Mouse (Mus musculus) testis, adult 2 months (tissue): ENCODE results near the gene Vegfa. TPM values are rescaled to one million over a fixed set of nuclear protein-coding genes. Genes with fewer than 3 reads are reported as not detected.

ENCODE experiments used
- H3K27ac ChIP-seq: fragments of 200-500 bp; 2 replicates; pipeline ENCODE4 v1.5.1; 2012; ENCODE audit warnings: low read depth, low read length; ENCODE audit not compliant: control insufficient read depth, insufficient read depth
- H3K27me3 ChIP-seq: fragments of 200-500 bp; 2 replicates; pipeline ENCODE4 v1.6.1; 2012; ENCODE audit warnings: mild to moderate bottlenecking, low read length, moderate library complexity; ENCODE audit not compliant: control insufficient read depth, insufficient read depth
- H3K36me3 ChIP-seq: fragments of 200-500 bp; 2 replicates; pipeline ENCODE4 v1.6.1; 2012; ENCODE audit warnings: mild to moderate bottlenecking, low read length; ENCODE audit not compliant: control insufficient read depth, insufficient read depth
- H3K4me1 ChIP-seq: fragments of 200-500 bp; 2 replicates; pipeline ENCODE4 v1.6.1; 2012; ENCODE audit warnings: low read length; ENCODE audit not compliant: control insufficient read depth, insufficient read depth
- H3K4me3 ChIP-seq: fragments of 200-500 bp; 2 replicates; pipeline ENCODE4 v1.5.1; 2012; ENCODE audit warnings: low read depth, mild to moderate bottlenecking, low read length, moderate library complexity, mixed read lengths; ENCODE audit not compliant: control insufficient read depth
- CTCF ChIP-seq: fragments of 200-500 bp; IDR thresholded peaks from 2 replicates; pipeline ENCODE4 v1.5.1; 2012; ENCODE audit warnings: low read depth, mild to moderate bottlenecking, inconsistent platforms, low read length, moderate library complexity; ENCODE audit not compliant: control insufficient read depth, insufficient read depth, insufficient replicate concordance
- POLR2A ChIP-seq: fragments of 200-500 bp; IDR thresholded peaks from 2 replicates; pipeline ENCODE4 v1.6.1; 2012; ENCODE audit warnings: low read depth, mild to moderate bottlenecking, inconsistent platforms, low read length, moderate library complexity; ENCODE audit not compliant: control insufficient read depth
- polyA plus RNA-seq: library from polyadenylated mRNA; depleted of rRNA; stranded (reverse); fragments of >200 nt; gene quantifications from 2 replicates; pipeline ENCODE4 v1.2.3, GENCODE M21; 2012; rRNA removed

Gene Vegfa
- polyA plus RNA-seq, 1 experiment = 13.2 TPM

GRCm38 (mm10) chr17:45973214-45973613, 59.0 kb downstream of the Vegfa start:
- no peak overlapping the region for H3K27ac ChIP-seq
- TF ChIP-seq POLR2A = no peak
- TF ChIP-seq CTCF = no peak
- H3K36me3 ChIP-seq = no peaks in the 10 kb centered on the region
- peaks cover 2% of the 10 kb centered on the region for H3K4me1 ChIP-seq
- H3K27me3 ChIP-seq = no peaks in the 10 kb centered on the region
- no peak overlapping the region for H3K4me3 ChIP-seq

GRCm38 (mm10) chr17:45972405-45972804, 59.8 kb downstream of the Vegfa start:
- Histone ChIP-seq H3K27ac (no peak overlapping the region), H3K27me3 (no peaks in the 10 kb centered on the region; the same call in 1 of the 2 replicates), H3K4me1 (peaks cover 2% of the 10 kb centered on the region), H3K36me3 (no peaks in the 10 kb centered on the region), H3K4me3 (no peak overlapping the region)
- TF ChIP-seq POLR2A (no peak), CTCF (no peak)

GRCm38 (mm10) chr17:45971800-45972199, 60.4 kb downstream of the Vegfa start:
- peaks cover 2% of the 10 kb centered on the region for H3K4me1 ChIP-seq

GRCm38 (mm10) chr17:45970741-45971550, 61.2 kb downstream of the Vegfa start:
- H3K27me3 ChIP-seq = no peaks in the 10 kb centered on the region; the same call in 1 of the 2 replicates
- no peak overlapping the region for H3K4me3 ChIP-seq
- peaks cover 2% of the 10 kb centered on the region for H3K4me1 ChIP-seq
- no peak overlapping the region for H3K27ac ChIP-seq
- H3K36me3 ChIP-seq = no peaks in the 10 kb centered on the region
- TF ChIP-seq POLR2A = no peak
- no peak for TF ChIP-seq CTCF

More at GRCm38 (mm10) chr17:45971800-45972199, 60.4 kb downstream of the Vegfa start:
- Histone ChIP-seq H3K4me3 (no peak overlapping the region), H3K36me3 (no peaks in the 10 kb centered on the region), H3K27ac (no peak overlapping the region), H3K27me3 (no peaks in the 10 kb centered on the region; the same call in 1 of the 2 replicates)
- TF ChIP-seq POLR2A (no peak), CTCF (no peak)

GRCm38 (mm10) chr17:45969596-45969995, 62.6 kb downstream of the Vegfa start:
- no peak overlapping the region for H3K27ac ChIP-seq

GRCm38 (mm10) chr17:45968341-45968740, 63.8 kb downstream of the Vegfa start:
- H3K4me3 ChIP-seq = peak overlapping the region; percentile 62
- no peaks in the 10 kb centered on the region for H3K36me3 ChIP-seq
- TF ChIP-seq CTCF (no peak), POLR2A (no peak)
- H3K27me3 ChIP-seq = no peaks in the 10 kb centered on the region; the same call in 1 of the 2 replicates
- no peak overlapping the region for H3K27ac ChIP-seq
- H3K4me1 ChIP-seq = peaks cover 2% of the 10 kb centered on the region

More at GRCm38 (mm10) chr17:45969596-45969995, 62.6 kb downstream of the Vegfa start:
- Histone ChIP-seq H3K4me1 (peaks cover 2% of the 10 kb centered on the region), H3K4me3 (no peak overlapping the region), H3K27me3 (no peaks in the 10 kb centered on the region; the same call in 1 of the 2 replicates), H3K36me3 (no peaks in the 10 kb centered on the region)
- TF ChIP-seq CTCF = no peak
- no peak for TF ChIP-seq POLR2A

Other genes with a start within 250 kb of the Vegfa start
- gene Mrps18a, start 78.6 kb upstream of the Vegfa start, polyA plus RNA-seq = 74.0 and 89.6 TPM in 2 replicates
- gene Rsph9, start 111.8 kb upstream of the Vegfa start, polyA plus RNA-seq = 240 and 252 TPM in 2 replicates
- 23.7 and 24.5 TPM in 2 replicates for gene Mad2l1bp, start 121.2 kb upstream of the Vegfa start, polyA plus RNA-seq
- 149 and 155 TPM in 2 replicates for gene Gtpbp2, start 128.7 kb upstream of the Vegfa start, polyA plus RNA-seq
- 8.1 and 8.7 TPM in 2 replicates for gene Polh, start 170.3 kb upstream of the Vegfa start, polyA plus RNA-seq
- 25.1 and 26.4 TPM in 2 replicates for gene Xpo5, start 170.4 kb upstream of the Vegfa start, polyA plus RNA-seq
- 57.5 and 68.8 TPM in 2 replicates for gene Polr1c, start 215.7 kb upstream of the Vegfa start, polyA plus RNA-seq
- 67.9 and 75.4 TPM in 2 replicates for gene Yipf3, start 215.7 kb upstream of the Vegfa start, polyA plus RNA-seq
- gene Lrrc73, start 221.2 kb upstream of the Vegfa start, polyA plus RNA-seq = 106 and 120 TPM in 2 replicates